Mouse (Mus musculus): Measurements from ENCODE around the gene Crlf1. TPM values are rescaled to one million over a fixed set of nuclear protein-coding genes. Genes with fewer than 3 reads are reported as not detected.
A peak's percentile ranks its signal among the peaks of the same experiment; 100 is the strongest.

Crlf1 gene
- polyA plus RNA-seq, 1 experiment from 2014 or later: 6.1 TPM

- no peak overlapping the region for H3K4me3 ChIP-seq (replicated peaks; ENCODE audit: low read length)
- no peak for ATAC-seq
- no peaks in the 10 kb centered on the region for H3K9me3 ChIP-seq (ENCODE audit: control insufficient read depth, low read length)
- no peaks in the 10 kb centered on the region for H3K36me3 ChIP-seq (ENCODE audit: control insufficient read depth, insufficient read depth)
- no peak overlapping the region for H3K27ac ChIP-seq (ENCODE audit: low read length)
- no peaks in the 10 kb centered on the region for H3K27me3 ChIP-seq (replicated peaks; ENCODE audit: control insufficient read depth, insufficient read depth, low read length)
- no peaks in the 10 kb centered on the region for H3K4me1 ChIP-seq (replicated peaks; ENCODE audit: control insufficient read depth, insufficient read depth, low read length)
- no peak overlapping the region for H3K9ac ChIP-seq (replicated peaks; ENCODE audit: low read depth, low read length)
- WGBS: 82% methylated on average over 11 of the region's 11 CpGs
- no peak overlapping the region for H3K4me2 ChIP-seq (ENCODE audit: low read length)
These were observed 26.2 kb upstream of the Crlf1 start for GRCm38 (mm10) chr8:70466771-70467170.

GRCm38 (mm10) chr8:70467229-70467725, 25.7 kb upstream of the Crlf1 start:
- no peak for ATAC-seq
- Histone ChIP-seq H3K9me3 (ENCODE audit: control insufficient read depth, low read length) (no peaks in the 10 kb centered on the region), H3K4me3 (replicated peaks; ENCODE audit: low read length) (no peak overlapping the region), H3K4me1 (replicated peaks; ENCODE audit: control insufficient read depth, insufficient read depth, low read length) (no peaks in the 10 kb centered on the region), H3K4me2 (ENCODE audit: low read length) (no peak overlapping the region), H3K9ac (replicated peaks; ENCODE audit: low read depth, low read length) (no peak overlapping the region), H3K27ac (ENCODE audit: low read length) (no peak overlapping the region), H3K27me3 (replicated peaks; ENCODE audit: control insufficient read depth, insufficient read depth, low read length) (no peaks in the 10 kb centered on the region), H3K36me3 (ENCODE audit: control insufficient read depth, insufficient read depth) (no peaks in the 10 kb centered on the region)
- WGBS: 85% methylated on average over 5 of the region's 5 CpGs

GRCm38 (mm10) chr8:70467907-70468306, 25.1 kb upstream of the Crlf1 start:
- H3K36me3 ChIP-seq (ENCODE audit: control insufficient read depth, insufficient read depth): no peaks in the 10 kb centered on the region
- H3K27me3 ChIP-seq (replicated peaks; ENCODE audit: control insufficient read depth, insufficient read depth, low read length): no peaks in the 10 kb centered on the region
- H3K9me3 ChIP-seq (ENCODE audit: control insufficient read depth, low read length): no peaks in the 10 kb centered on the region
- H3K4me3 ChIP-seq (replicated peaks; ENCODE audit: low read length): no peak overlapping the region
- no peak overlapping the region for H3K4me2 ChIP-seq (ENCODE audit: low read length)
- H3K4me1 ChIP-seq (replicated peaks; ENCODE audit: control insufficient read depth, insufficient read depth, low read length): no peaks in the 10 kb centered on the region
- no peak overlapping the region for H3K27ac ChIP-seq (ENCODE audit: low read length)
- no peak for ATAC-seq
- WGBS: 78% methylated on average over 1 of the region's 1 CpGs
- H3K9ac ChIP-seq (replicated peaks; ENCODE audit: low read depth, low read length): no peak overlapping the region

- no peak overlapping the region for H3K9ac ChIP-seq (replicated peaks; ENCODE audit: low read depth, low read length)
- H3K9me3 ChIP-seq (ENCODE audit: control insufficient read depth, low read length): no peaks in the 10 kb centered on the region
- H3K27ac ChIP-seq (ENCODE audit: low read length): no peak overlapping the region
- no peaks in the 10 kb centered on the region for H3K27me3 ChIP-seq (replicated peaks; ENCODE audit: control insufficient read depth, insufficient read depth, low read length)
- ATAC-seq: no peak
- WGBS: 91% methylated on average over 4 of the region's 4 CpGs
- no peak overlapping the region for H3K4me3 ChIP-seq (replicated peaks; ENCODE audit: low read length)
- no peak overlapping the region for H3K4me2 ChIP-seq (ENCODE audit: low read length)
- no peaks in the 10 kb centered on the region for H3K4me1 ChIP-seq (replicated peaks; ENCODE audit: control insufficient read depth, insufficient read depth, low read length)
- no peaks in the 10 kb centered on the region for H3K36me3 ChIP-seq (ENCODE audit: control insufficient read depth, insufficient read depth)
These were observed 24.2 kb upstream of the Crlf1 start for GRCm38 (mm10) chr8:70468733-70469132.

GRCm38 (mm10) chr8:70469295-70469916, 23.6 kb upstream of the Crlf1 start:
- ATAC-seq: no peak

GRCm38 (mm10) chr8:70469938-70470337, 23.0 kb upstream of the Crlf1 start:
- 54% methylated on average over 2 of the region's 2 CpGs for WGBS
- Histone ChIP-seq H3K4me2 (ENCODE audit: low read length) (no peak overlapping the region), H3K27me3 (replicated peaks; ENCODE audit: control insufficient read depth, insufficient read depth, low read length) (no peaks in the 10 kb centered on the region), H3K9me3 (ENCODE audit: control insufficient read depth, low read length) (no peaks in the 10 kb centered on the region), H3K9ac (replicated peaks; ENCODE audit: low read depth, low read length) (no peak overlapping the region), H3K36me3 (ENCODE audit: control insufficient read depth, insufficient read depth) (no peaks in the 10 kb centered on the region), H3K4me1 (replicated peaks; ENCODE audit: control insufficient read depth, insufficient read depth, low read length) (no peaks in the 10 kb centered on the region), H3K27ac (ENCODE audit: low read length) (no peak overlapping the region), H3K4me3 (replicated peaks; ENCODE audit: low read length) (no peak overlapping the region)
- no peak for ATAC-seq

More at GRCm38 (mm10) chr8:70469295-70469916, 23.6 kb upstream of the Crlf1 start:
- Histone ChIP-seq H3K4me1 (replicated peaks; ENCODE audit: control insufficient read depth, insufficient read depth, low read length) (no peaks in the 10 kb centered on the region), H3K36me3 (ENCODE audit: control insufficient read depth, insufficient read depth) (no peaks in the 10 kb centered on the region), H3K4me3 (replicated peaks; ENCODE audit: low read length) (no peak overlapping the region), H3K27ac (ENCODE audit: low read length) (no peak overlapping the region), H3K4me2 (ENCODE audit: low read length) (no peak overlapping the region), H3K9me3 (ENCODE audit: control insufficient read depth, low read length) (no peaks in the 10 kb centered on the region), H3K27me3 (replicated peaks; ENCODE audit: control insufficient read depth, insufficient read depth, low read length) (no peaks in the 10 kb centered on the region), H3K9ac (replicated peaks; ENCODE audit: low read depth, low read length) (no peak overlapping the region)
- WGBS: 54% methylated on average over 10 of the region's 10 CpGs

GRCm38 (mm10) chr8:70471856-70472255, 21.1 kb upstream of the Crlf1 start:
- Histone ChIP-seq H3K9me3 (ENCODE audit: control insufficient read depth, low read length) (no peaks in the 10 kb centered on the region), H3K4me1 (replicated peaks; ENCODE audit: control insufficient read depth, insufficient read depth, low read length) (peaks cover 7% of the 10 kb centered on the region), H3K36me3 (ENCODE audit: control insufficient read depth, insufficient read depth) (no peaks in the 10 kb centered on the region), H3K4me3 (replicated peaks; ENCODE audit: low read length) (no peak overlapping the region), H3K27ac (ENCODE audit: low read length) (no peak overlapping the region), H3K9ac (replicated peaks; ENCODE audit: low read depth, low read length) (no peak overlapping the region), H3K4me2 (ENCODE audit: low read length) (no peak overlapping the region), H3K27me3 (replicated peaks; ENCODE audit: control insufficient read depth, insufficient read depth, low read length) (no peaks in the 10 kb centered on the region)
- no peak for ATAC-seq
- WGBS: 95% methylated on average over 7 of the region's 7 CpGs

- Histone ChIP-seq H3K4me2 (ENCODE audit: low read length) (peak within 1 kb of the TSS; percentile 72), H3K4me1 (replicated peaks; ENCODE audit: control insufficient read depth, insufficient read depth, low read length) (peaks cover 14% of the 10 kb centered on the region), H3K9me3 (ENCODE audit: control insufficient read depth, low read length) (no peaks in the 10 kb centered on the region), H3K27ac (ENCODE audit: low read length) (no peak within 1 kb of the TSS), H3K9ac (replicated peaks; ENCODE audit: low read depth, low read length) (peak within 1 kb of the TSS; percentile 75), H3K36me3 (ENCODE audit: control insufficient read depth, insufficient read depth) (no peaks in the 10 kb centered on the region), H3K4me3 (replicated peaks; ENCODE audit: low read length) (peak within 1 kb of the TSS; percentile 58), H3K27me3 (replicated peaks; ENCODE audit: control insufficient read depth, insufficient read depth, low read length) (no peaks in the 10 kb centered on the region; the same call in 1 of the 2 replicates)
- under 1% methylated on average over 50 of the region's 53 CpGs for WGBS
- ATAC-seq: peak; percentile 84
These were observed 16.4 kb upstream of the Crlf1 start, which contains the start of gene Klhl26 for GRCm38 (mm10) chr8:70476333-70477268. Gene Klhl26 (minus strand): TSS chr8:70476968.

GRCm38 (mm10) chr8:70477269-70477982, 15.5 kb upstream of the Crlf1 start:
- no peaks in the 10 kb centered on the region for H3K9me3 ChIP-seq (ENCODE audit: control insufficient read depth, low read length)
- no peaks in the 10 kb centered on the region; the same call in 1 of the 2 replicates for H3K27me3 ChIP-seq (replicated peaks; ENCODE audit: control insufficient read depth, insufficient read depth, low read length)
- peak overlapping the region; percentile 58 for H3K4me3 ChIP-seq (replicated peaks; ENCODE audit: low read length)
- peaks cover 14% of the 10 kb centered on the region for H3K4me1 ChIP-seq (replicated peaks; ENCODE audit: control insufficient read depth, insufficient read depth, low read length)
- H3K9ac ChIP-seq (replicated peaks; ENCODE audit: low read depth, low read length): no peak overlapping the region
- peak; percentile 34 for ATAC-seq
- H3K36me3 ChIP-seq (ENCODE audit: control insufficient read depth, insufficient read depth): no peaks in the 10 kb centered on the region
- WGBS: under 1% methylated on average over 21 of the region's 21 CpGs
- H3K4me2 ChIP-seq (ENCODE audit: low read length): peak overlapping the region; percentile 72
- H3K27ac ChIP-seq (ENCODE audit: low read length): no peak overlapping the region

Data from forebrain, embryonic 16.5 days (tissue).